19 mouse cellular contexts compared by ENCODE assay signal in genomic region chr1:164187002-164187560, GRCm38 (mm10). TPM values are rescaled to one million over a fixed set of nuclear protein-coding genes. Genes with fewer than 3 reads are reported as not detected.
"Had no signal": no experiment of that assay in that cellular context is flagged by ENCODE, and none has a peak within 500 bp of the region (broad histone marks: within the 10 kb centered on the region; RNA-seq: fewer than 3 reads in every experiment).

No protein-coding gene starts in this region.

- H3K9ac ChIP-seq: limb, embryonic 12.5 days; limb, embryonic 15.5 days; liver, embryonic 13.5 days; stomach, embryonic 15.5 days had no signal

- H3K27me3 ChIP-seq: limb, embryonic 12.5 days; limb, embryonic 15.5 days; liver, embryonic 13.5 days; stomach, embryonic 15.5 days had no signal

- H3K4me3 ChIP-seq: layer of hippocampus, adult 2 months; left cerebral cortex, adult 2 months; limb, embryonic 12.5 days; limb, embryonic 15.5 days; liver, embryonic 13.5 days; stomach, embryonic 15.5 days had no signal

- DNase-seq: layer of hippocampus, postnatal 36 days; liver, embryonic 13.5 days; lung, adult 2 months; lung, postnatal 14 days; lung, postnatal 4 days; midbrain, embryonic 14.5 days; right cerebral cortex, adult 18-20 months; right cerebral cortex, postnatal 14 days; right cerebral cortex, postnatal 4 days; spleen, adult 18-20 months; thymus, postnatal 25 days had no signal

- ATAC-seq: hindbrain, postnatal 0 days; inflammation-experienced regulatory T-cells, adult 6 months had no signal

- H3K9me3 ChIP-seq: limb, embryonic 12.5 days; limb, embryonic 15.5 days; liver, embryonic 13.5 days; stomach, embryonic 15.5 days had no signal

- H3K36me3 ChIP-seq: limb, embryonic 12.5 days; limb, embryonic 15.5 days; stomach, embryonic 15.5 days had no signal

- H3K4me2 ChIP-seq: limb, embryonic 12.5 days; limb, embryonic 15.5 days; liver, embryonic 13.5 days; midbrain, embryonic 11.5 days; stomach, embryonic 15.5 days had no signal

- H3K27ac ChIP-seq: hindbrain, postnatal 0 days; layer of hippocampus, adult 2 months; left cerebral cortex, adult 2 months; limb, embryonic 12.5 days; limb, embryonic 15.5 days; liver, embryonic 13.5 days; stomach, embryonic 15.5 days had no signal

- H3K4me1 ChIP-seq: liver, embryonic 13.5 days; stomach, embryonic 15.5 days had no signal

RNA-seq across cellular contexts. Expression of gene F5, which starts 35.4 kb away (rescaled TPM):
- polyA plus RNA-seq: inflammation-experienced regulatory T-cells, adult 6 months had no signal
